Mouse (Mus musculus) E14TG2a.4 (cell line): ENCODE data around the gene Il5ra.

ENCODE experiments used
- H3K27me3 ChIP-seq: 2 replicates; pipeline ENCODE4 v1.6.1; 2014; ENCODE audit warnings: low read length, control low read depth; ENCODE audit not compliant: insufficient read depth
- H3K36me3 ChIP-seq: 2 replicates; pipeline ENCODE4 v1.6.1; 2014; ENCODE audit warnings: low read length, control low read depth; ENCODE audit not compliant: insufficient read depth
- H3K4me1 ChIP-seq: replicated peaks from 2 replicates; pipeline ENCODE4 v1.6.1; 2014; ENCODE audit warnings: low read depth, low read length, control low read depth
- H3K4me3 ChIP-seq: replicated peaks from 2 replicates; pipeline ENCODE4 v1.5.1; 2014; ENCODE audit warnings: mild to moderate bottlenecking, low read length
- H3K9me3 ChIP-seq: 2 replicates; pipeline ENCODE4 v1.6.1; 2014; ENCODE audit warnings: low read length, control low read depth
- CTCF ChIP-seq: conservative IDR thresholded peaks from 2 replicates; pipeline ENCODE4 v1.5.1; 2014; ENCODE audit warnings: low read length
- NANOG ChIP-seq: IDR thresholded peaks from 2 replicates; pipeline ENCODE4 v1.6.1; 2014; ENCODE audit warnings: borderline replicate concordance, low read length, mixed read lengths
- POU5F1 ChIP-seq: IDR thresholded peaks from 2 replicates; pipeline ENCODE4 v1.6.1; 2014; ENCODE audit warnings: low read length, borderline replicate concordance

Il5ra gene

GRCm38 (mm10) chr6:106748887-106749388 lies at the start of gene Il5ra:
Gene Il5ra, minus strand, starts transcription at chr6:106749037.
- Histone ChIP-seq H3K36me3 (no peaks in the 10 kb centered on the region), H3K27me3 (no peaks in the 10 kb centered on the region), H3K9me3 (no peaks in the 10 kb centered on the region), H3K4me1 (no peaks in the 10 kb centered on the region), H3K4me3 (no peak within 1 kb of the TSS)
- no peak for TF ChIP-seq POU5F1
- no peak for TF ChIP-seq CTCF
- no peak for TF ChIP-seq NANOG

- Histone ChIP-seq H3K4me3 (no peak overlapping the region), H3K4me1 (peaks cover 14% of the 10 kb centered on the region), H3K27me3 (no peaks in the 10 kb centered on the region), H3K36me3 (peaks cover 52% of the 10 kb centered on the region), H3K9me3 (no peaks in the 10 kb centered on the region)
- TF ChIP-seq CTCF = no peak
- no peak for TF ChIP-seq NANOG
Observed at GRCm38 (mm10) chr6:106794094-106794814, 45.4 kb upstream of the Il5ra start.

DNA sequence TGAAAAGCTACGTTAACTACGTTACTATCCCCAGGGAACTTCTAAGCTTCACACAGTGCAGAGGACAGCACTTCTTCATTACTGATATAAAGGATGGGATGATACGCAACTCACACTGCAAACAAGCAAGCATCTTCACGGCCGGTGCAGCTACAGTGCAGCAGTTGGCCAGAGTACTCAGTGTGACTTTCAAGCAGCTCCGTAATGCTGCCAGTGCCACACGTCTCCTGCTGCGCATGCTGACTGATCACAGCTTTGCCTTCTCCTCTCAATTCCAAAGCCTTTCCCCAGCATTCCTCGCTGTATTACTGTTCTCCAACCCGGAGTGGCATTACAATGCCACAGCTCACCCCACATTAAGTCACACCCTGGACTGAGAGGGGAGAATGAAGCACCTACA lies 44.8 kb upstream of the Il5ra start:
- Histone ChIP-seq H3K4me3 (no peak overlapping the region), H3K9me3 (no peaks in the 10 kb centered on the region), H3K36me3 (peaks cover 56% of the 10 kb centered on the region), H3K27me3 (no peaks in the 10 kb centered on the region), H3K4me1 (peaks cover 8% of the 10 kb centered on the region)
- TF ChIP-seq CTCF = no peak
- no peak for TF ChIP-seq NANOG
- TF ChIP-seq POU5F1 = no peak

DNA sequence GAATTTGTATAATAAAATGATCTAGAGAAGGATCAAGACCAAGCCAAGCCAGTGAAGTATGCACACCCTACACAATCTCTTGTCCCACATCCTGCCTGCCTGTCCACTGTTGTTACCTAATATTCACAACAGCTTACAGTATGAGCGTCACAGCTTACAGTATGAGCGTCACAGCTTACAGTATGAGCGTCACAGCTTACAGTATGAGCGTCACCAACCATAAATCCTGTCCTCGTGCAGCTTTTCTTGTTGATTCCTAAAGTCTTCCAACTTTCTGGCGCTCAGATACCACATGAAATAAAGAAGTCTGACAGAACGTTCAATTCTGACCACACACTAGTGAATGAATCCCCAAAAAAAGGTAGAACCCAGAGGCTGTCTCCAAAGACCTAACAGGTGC lies 44.3 kb upstream of the Il5ra start:
- Histone ChIP-seq H3K9me3 (no peaks in the 10 kb centered on the region), H3K36me3 (peaks cover 60% of the 10 kb centered on the region), H3K27me3 (no peaks in the 10 kb centered on the region), H3K4me1 (0 out of 2 replicates have a peak, but pooled peaks cover 4% of the 10 kb centered on the region), H3K4me3 (no peak overlapping the region)
- TF ChIP-seq NANOG (no peak), POU5F1 (no peak), CTCF (no peak)

- Histone ChIP-seq H3K4me1 (0 out of 2 replicates have a peak, but pooled peaks cover 4% of the 10 kb centered on the region), H3K9me3 (no peaks in the 10 kb centered on the region), H3K36me3 (peaks cover 65% of the 10 kb centered on the region), H3K4me3 (no peak overlapping the region), H3K27me3 (no peaks in the 10 kb centered on the region)
- TF ChIP-seq POU5F1 (no peak), CTCF (no peak), NANOG (no peak)
Observed at GRCm38 (mm10) chr6:106792486-106792885, 43.6 kb upstream of the Il5ra start.

GRCm38 (mm10) chr6:106791429-106791828 lies 42.6 kb upstream of the Il5ra start:
- Histone ChIP-seq H3K4me1 (0 out of 2 replicates have a peak, but pooled peaks cover 4% of the 10 kb centered on the region), H3K4me3 (no peak overlapping the region), H3K27me3 (no peaks in the 10 kb centered on the region), H3K9me3 (no peaks in the 10 kb centered on the region), H3K36me3 (peaks cover 70% of the 10 kb centered on the region)
- TF ChIP-seq CTCF (no peak), NANOG (no peak), POU5F1 (no peak)

GRCm38 (mm10) chr6:106787138-106787537 lies 38.3 kb upstream of the Il5ra start:
- TF ChIP-seq NANOG = no peak
- TF ChIP-seq POU5F1 = no peak
- TF ChIP-seq CTCF = no peak
- no peaks in the 10 kb centered on the region for H3K27me3 ChIP-seq
- H3K9me3 ChIP-seq = no peaks in the 10 kb centered on the region
- no peaks in the 10 kb centered on the region for H3K4me1 ChIP-seq
- no peak overlapping the region for H3K4me3 ChIP-seq
- H3K36me3 ChIP-seq = peaks cover 58% of the 10 kb centered on the region

- Histone ChIP-seq H3K4me1 (peaks cover 15% of the 10 kb centered on the region), H3K36me3 (peaks cover 44% of the 10 kb centered on the region), H3K4me3 (peak overlapping the region; percentile 88), H3K27me3 (no peaks in the 10 kb centered on the region), H3K9me3 (no peaks in the 10 kb centered on the region)
- TF ChIP-seq CTCF (no peak), NANOG (no peak), POU5F1 (no peak)
Observed at GRCm38 (mm10) chr6:106770046-106770445, 21.2 kb upstream of the Il5ra start.

DNA sequence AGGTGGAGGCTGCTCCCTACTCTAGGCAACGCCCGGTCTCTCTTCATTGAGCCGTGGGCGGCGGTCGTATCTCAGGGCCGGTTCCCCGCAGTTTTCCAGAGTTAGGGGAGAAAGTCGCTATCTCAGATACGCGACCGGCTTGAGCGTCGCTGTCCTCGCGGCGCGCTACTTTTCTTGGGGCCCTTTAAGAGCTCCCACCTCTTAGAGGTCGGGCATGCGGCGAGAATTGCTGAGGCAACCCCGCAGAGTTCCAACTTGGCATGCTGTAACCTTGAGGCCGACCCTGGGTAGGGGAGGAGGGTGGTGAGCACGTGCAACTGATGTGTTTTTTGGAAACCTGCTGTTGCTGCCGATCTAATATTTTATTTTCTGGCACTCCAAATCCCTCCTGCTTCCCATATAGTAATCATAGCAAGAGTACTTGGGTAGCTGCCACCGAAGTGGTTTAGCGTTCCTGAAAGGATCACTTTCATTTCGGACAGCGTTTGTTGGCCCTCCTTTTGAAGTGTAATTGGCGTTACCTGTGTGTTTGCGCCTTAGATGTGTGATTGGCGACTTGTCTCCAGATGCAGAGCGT lies 20.5 kb upstream of the Il5ra start:
- Histone ChIP-seq H3K4me3 (peak overlapping the region; percentile 88), H3K27me3 (no peaks in the 10 kb centered on the region), H3K36me3 (peaks cover 38% of the 10 kb centered on the region), H3K4me1 (peaks cover 15% of the 10 kb centered on the region), H3K9me3 (no peaks in the 10 kb centered on the region)
- TF ChIP-seq CTCF (no peak), POU5F1 (no peak), NANOG (no peak)
